Mouse (Mus musculus) adrenal gland, postnatal 36 days (tissue): ENCODE measurements at regions not wholly inside any gene's neighbourhood (a gene's known extent, or its start where the extent isn't known, plus 50 kb on each side); places are given as distances from the start of the nearest gene placed in this dataset.
A peak's percentile ranks its signal among the peaks of the same experiment; 100 is the strongest.

Source experiments
- DNase-seq, 2 experiments: peaks; one replicate each; pipeline ENCODE4 v3.0.0; 2021; ENCODE audit warnings: mixed read lengths in 1 of 2

- no peak for DNase-seq
Measured at GRCm38 (mm10) chr8:60372681-60373398, 130.2 kb downstream of the Gm10283 start.

- DNase-seq, result no peak
Measured at GRCm38 (mm10) chr8:60348291-60348690, 154.7 kb downstream of the Gm10283 start.

DNA sequence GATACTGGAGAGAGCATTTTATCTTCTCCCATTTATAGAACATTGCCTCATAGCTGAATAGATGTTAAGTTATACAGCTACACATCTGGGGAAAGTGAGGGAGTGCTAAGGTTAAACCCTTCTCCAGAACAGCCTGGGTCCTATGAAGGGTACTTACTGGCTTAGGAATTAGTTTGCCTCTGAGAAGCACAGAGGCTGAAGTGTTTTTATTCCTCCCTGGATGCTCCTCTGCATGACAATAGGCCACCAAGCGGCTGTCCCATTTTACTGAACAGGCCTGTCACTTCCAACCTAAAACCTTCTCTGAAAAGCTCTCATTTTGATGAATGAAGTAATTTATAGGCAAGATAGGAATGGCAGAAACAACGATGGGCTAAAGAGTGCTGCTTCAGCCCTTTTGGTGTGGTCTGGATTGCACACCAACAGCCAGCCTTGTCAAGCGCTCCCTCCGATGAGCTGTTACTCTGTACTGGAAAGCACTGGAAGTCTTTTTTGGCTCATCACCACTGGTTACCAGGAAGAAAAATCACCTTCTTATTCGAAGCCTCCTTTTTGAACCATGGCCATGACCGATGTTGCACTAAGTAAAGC lies 157.1 kb downstream of the Gm10283 start:
- no peak for DNase-seq

DNA sequence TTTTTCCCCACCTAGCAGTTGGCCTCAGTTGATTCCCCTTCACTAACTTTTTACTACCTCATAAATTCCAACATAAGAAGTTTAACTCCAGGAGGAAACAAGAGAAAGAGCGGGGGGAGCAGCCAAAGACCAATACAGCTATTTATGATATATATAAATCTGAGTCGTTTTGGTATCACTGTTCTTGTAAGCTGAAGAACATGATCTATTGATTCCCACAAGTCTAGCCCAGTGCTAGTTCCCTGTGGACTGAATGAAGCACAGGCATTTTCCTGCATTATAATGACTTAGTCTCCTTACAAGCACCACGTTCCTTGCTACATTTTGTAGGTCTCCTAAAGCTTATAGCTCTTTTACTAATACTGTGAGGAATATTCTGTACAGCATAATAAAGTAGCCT lies 187.5 kb downstream of the Gm10283 start:
- no peak for DNase-seq

GRCm38 (mm10) chr8:60313977-60314854 lies 188.8 kb downstream of the Gm10283 start:
- no peak for DNase-seq

GRCm38 (mm10) chr8:60310136-60310535 lies 192.9 kb downstream of the Gm10283 start:
- no peak for DNase-seq

DNA sequence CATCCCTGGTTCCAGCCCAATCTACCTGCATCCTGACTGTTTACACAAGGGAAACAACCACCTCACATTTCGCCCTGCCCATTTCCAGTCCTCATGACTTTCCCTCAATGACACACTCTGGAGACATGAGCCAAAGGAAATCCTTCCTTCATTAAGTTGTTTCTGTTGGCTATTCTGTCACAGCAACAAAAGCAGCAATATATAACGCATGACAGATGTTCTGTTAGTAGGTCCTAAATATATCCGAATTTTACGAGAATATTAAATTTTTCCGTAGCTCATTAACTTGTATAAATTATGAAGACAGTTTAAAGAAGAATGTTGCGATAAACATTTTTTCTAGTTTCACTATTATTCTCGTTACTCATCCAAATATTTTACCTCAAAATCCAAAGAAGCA lies 201.7 kb downstream of the Gm10283 start:
- no peak for DNase-seq

DNA sequence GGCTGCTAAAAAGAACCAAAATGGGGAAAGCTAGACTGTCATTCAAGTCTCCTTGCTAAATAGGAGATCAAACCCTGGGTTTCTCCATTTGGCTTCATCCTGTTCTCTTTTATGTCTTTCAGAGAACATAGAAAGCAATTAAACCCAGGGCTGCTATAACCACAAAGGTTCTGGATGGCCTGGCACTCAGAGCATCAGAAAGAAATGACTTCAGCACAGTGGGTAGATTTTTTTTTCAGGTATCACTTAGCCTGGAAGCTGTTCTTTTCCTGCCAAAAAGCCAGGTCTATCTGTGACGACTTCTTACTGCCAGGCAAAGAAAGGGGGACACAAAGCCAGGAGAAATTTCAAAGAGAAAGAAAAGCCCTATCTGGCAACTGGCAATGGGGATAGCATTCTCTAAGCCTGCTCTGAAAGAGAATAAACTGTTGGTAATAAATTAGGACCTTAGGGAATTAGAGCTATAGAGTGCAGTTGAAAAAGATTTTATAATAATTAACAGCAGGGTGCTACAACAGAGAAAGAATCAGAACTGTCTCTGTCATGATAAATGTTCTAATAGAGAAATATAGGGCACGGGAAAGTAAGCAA lies 225.7 kb downstream of the Gm10283 start:
- DNase-seq, result no peak

DNA sequence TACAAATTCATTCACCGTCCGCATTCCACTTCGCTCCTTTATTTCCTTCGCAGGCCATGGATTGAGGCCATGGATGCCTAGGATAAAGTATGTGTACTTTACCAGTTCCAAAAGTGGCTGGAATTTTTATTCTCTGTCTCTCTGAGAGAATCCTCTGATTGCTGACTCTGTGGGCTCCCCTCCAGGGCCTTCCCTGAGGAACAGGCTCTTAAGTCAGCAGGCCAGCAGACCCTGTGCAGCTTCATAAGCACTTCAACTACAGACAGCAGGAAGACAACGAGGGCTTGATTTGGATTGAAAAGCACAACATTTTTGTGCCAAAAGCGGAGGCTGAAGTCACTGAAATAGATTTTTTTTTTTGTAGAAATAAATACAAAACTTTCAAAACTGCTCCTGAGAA lies 252.7 kb downstream of the Gm10283 start:
- DNase-seq, result no peak

- peak in 1 of 2 experiments; percentile 2 for DNase-seq
Measured at GRCm38 (mm10) chr8:60249704-60250103, 253.3 kb downstream of the Gm10283 start.

DNA sequence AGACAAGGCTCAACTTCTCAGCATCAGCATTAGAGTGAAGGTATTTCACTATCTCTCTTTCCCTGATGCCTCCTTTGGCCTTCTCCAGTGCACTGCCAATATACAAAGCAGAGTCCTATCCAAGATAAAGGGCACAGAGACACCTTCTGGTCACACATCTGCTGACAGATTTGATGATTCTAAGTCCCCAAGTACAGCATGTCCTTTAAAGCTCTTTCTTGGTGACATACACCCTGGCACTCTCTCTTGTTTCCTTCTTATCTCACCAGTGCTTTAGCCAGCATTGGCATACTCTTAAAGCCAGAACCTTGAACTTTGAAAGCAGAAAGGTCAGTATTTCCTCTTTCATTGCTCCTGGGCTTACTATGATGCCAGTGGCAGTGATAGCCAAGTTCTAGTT lies 255.4 kb downstream of the Gm10283 start:
- DNase-seq, result peak; percentile 10 to 28

DNA sequence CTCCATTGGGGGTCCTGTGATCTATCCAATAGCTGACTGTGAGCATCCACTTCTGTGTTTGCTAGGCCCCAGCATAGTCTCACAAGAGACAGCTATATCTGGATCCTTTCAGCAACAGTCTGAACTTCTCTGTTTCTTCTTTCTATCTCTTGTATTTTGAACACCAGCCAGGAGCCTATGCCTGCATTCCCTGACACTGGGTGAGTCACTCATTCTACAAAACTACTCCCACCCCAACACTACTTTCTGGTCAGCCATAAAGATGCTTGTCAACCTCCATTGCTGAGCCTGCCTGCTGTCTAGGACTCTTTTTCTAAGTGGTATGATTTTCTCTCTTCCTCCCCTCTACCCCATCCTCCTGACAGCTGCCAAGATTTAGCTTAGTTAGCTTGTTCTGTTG lies 261.6 kb downstream of the Gm10283 start:
- DNase-seq, result no peak

DNA sequence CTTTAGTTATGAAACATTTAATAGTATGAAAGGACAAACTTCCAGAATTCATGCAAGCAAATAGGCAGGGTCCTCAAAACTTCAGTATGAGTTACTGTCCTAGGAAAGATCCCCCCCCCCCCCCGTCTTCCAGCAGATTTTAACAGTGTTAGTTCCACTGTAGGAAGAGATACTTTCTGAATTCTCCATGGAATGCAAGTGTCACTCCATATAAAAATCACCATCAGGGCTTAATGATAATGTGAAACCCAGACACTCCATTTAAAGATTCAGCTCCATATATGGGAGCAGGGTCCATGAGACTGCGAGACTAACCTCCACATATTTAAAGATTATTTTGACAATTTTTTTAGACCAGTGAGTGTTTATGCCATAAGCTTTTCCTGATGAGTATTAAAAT lies 282.1 kb downstream of the Gm10283 start:
- no peak for DNase-seq

DNA sequence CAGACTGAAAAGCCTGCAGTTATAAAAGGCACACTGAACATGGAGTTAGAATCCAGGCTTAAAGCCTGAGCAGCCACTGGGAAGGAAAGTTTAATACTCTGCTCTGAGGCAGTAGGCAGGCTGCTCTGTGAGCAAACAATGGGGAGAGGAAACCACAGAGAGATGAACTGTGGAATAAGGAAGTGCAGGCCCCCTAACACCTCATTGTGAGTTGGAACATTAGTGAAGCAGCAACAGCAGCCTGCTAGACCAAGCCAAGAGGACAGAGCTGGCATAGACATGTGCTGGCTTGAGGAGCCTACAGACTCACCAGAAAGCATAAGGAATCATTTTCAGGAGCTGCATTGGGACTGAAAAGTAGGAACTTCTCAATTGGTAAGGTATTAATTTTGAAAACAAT lies 307.4 kb downstream of the Gm10283 start:
- no peak for DNase-seq

GRCm38 (mm10) chr8:60167716-60168272 lies 335.2 kb downstream of the Gm10283 start:
- no peak for DNase-seq
